9 mouse cellular contexts compared by ENCODE assay signal in the genomic region with DNA sequence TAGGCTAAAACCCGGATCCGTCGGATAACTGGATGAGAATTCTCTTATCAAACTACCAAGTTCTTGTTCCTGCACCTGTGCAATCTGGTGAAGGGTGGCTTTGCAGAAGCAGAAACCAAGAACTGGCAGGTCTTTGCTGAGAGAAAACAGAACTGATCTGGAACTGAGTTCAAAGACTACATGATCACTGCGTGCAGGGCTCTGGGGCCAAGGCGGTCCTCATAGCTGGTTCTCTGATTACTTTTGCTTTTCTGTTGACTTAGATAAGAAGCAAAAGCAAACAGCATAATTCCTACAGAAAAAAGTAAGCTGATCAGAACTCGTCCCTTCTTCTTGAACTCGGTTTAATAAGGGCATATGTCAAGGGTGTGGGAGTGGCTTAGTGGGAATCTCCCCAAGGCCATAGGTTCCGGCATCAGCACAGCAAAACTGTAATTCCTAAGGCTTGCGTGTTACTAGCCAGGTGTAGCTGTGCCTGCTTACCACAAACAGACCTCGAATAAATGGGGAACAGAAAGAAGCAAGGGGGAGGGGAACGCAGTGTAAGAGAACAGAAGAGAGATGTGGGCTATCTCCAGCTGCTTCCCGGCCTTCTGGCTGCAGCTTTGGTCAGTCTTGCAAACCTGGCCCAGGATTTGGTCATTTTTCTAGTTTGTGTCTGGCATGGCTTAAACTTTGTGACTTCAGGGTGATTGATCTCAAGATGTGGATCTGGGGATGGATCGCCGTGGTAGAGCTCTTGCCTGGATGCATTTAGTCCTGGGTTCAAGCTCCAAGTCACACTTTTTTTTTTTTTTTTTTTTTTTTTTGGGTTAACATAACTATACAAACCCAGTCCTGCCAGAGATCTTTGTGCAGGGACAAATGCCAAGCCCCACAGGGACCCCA. TPM values are rescaled to one million over a fixed set of nuclear protein-coding genes. Genes with fewer than 3 reads are reported as not detected.
DNase-seq lines count a peak whose midpoint lies in the region; ATAC-seq and TF ChIP-seq lines count a peak whose summit lies in the region.
"Had no signal": no experiment of that assay in that cellular context is flagged by ENCODE, and none has a peak within 500 bp of the region (broad histone marks: within the 10 kb centered on the region; RNA-seq: fewer than 3 reads in every experiment).

No protein-coding gene starts in this region.

- no peak overlapping the region for H3K9ac ChIP-seq in heart, embryonic 12.5 days
- no peak overlapping the region for H3K9ac ChIP-seq in kidney, embryonic 16.5 days (replicated peaks; ENCODE audit: low read length)

- 68% methylated on average over 14 of the region's 14 CpGs for WGBS in heart, embryonic 12.5 days
- WGBS in kidney, embryonic 16.5 days = 78% methylated on average over 14 of the region's 14 CpGs

- H3K4me1 ChIP-seq in heart, embryonic 12.5 days (replicated peaks) = peaks cover 10% of the 10 kb centered on the region
- no peaks in the 10 kb centered on the region for H3K4me1 ChIP-seq in kidney, embryonic 16.5 days (ENCODE audit: insufficient read depth, low read length)

- no peak for ATAC-seq in heart, embryonic 12.5 days (ENCODE audit: insufficient number of reproducible peaks, low FRiP score)
- ATAC-seq in hematopoietic stem cell, adult 5-6 weeks (replicated peaks in 1 of 2; ENCODE audit: insufficient read depth in 1 of 2, low FRiP score in 2 of 2, low TSS enrichment in 1 of 2, low read depth in 1 of 2, poor library complexity in 2 of 2, severe bottlenecking in 2 of 2) = peak; percentile 71 to 79
- no peak for ATAC-seq in kidney, embryonic 16.5 days (ENCODE audit: low FRiP score, low TSS enrichment)

- no peak for TF ChIP-seq CTCF in left cerebral cortex, adult 2 months (IDR thresholded peaks at IDR 0.05)

- no peak overlapping the region for H3K4me3 ChIP-seq in heart, embryonic 12.5 days
- no peak overlapping the region for H3K4me3 ChIP-seq in left cerebral cortex, adult 2 months
- H3K4me3 ChIP-seq in kidney, embryonic 16.5 days (ENCODE audit: low read length) = no peak overlapping the region

- intact Hi-C loops in left cerebral cortex, adult 2 months (cut with DNase I) = no loop called here

- DNase-seq in heart, adult 18-20 months = peak; percentile 28 to 45
- peak; percentile 72 to 78 for DNase-seq in B cell, adult 2 months
- DNase-seq in naive thymus-derived CD4-positive, alpha-beta T cell, adult 2 months (ENCODE audit: low read depth) = peak; percentile 55
- DNase-seq in frontal cortex, postnatal 25 days (ENCODE audit: low spot score in 2 of 2) = no peak
- no peak for DNase-seq in left cerebral cortex, adult 2 months (ENCODE audit: extremely low spot score in 1 of 2, low spot score in 2 of 2)
- DNase-seq: cerebellum, postnatal 14 days had no signal

- H3K27ac ChIP-seq in heart, embryonic 12.5 days (ENCODE audit: poor library complexity, severe bottlenecking) = no peak overlapping the region
- no peak overlapping the region; the same call in 1 of the 2 replicates for H3K27ac ChIP-seq in left cerebral cortex, adult 2 months
- no peak overlapping the region for H3K27ac ChIP-seq in kidney, embryonic 16.5 days (ENCODE audit: low read length)

- peaks cover 3% of the 10 kb centered on the region; the same call in 1 of the 2 replicates for H3K9me3 ChIP-seq in heart, embryonic 12.5 days (replicated peaks)
- H3K9me3 ChIP-seq in kidney, embryonic 16.5 days (ENCODE audit: low read length) = no peaks in the 10 kb centered on the region

- no peaks in the 10 kb centered on the region for H3K36me3 ChIP-seq in heart, embryonic 12.5 days
- no peaks in the 10 kb centered on the region for H3K36me3 ChIP-seq in kidney, embryonic 16.5 days (ENCODE audit: insufficient read depth, low read length)

- H3K4me2 ChIP-seq in heart, embryonic 12.5 days = no peak overlapping the region
- H3K4me2 ChIP-seq in kidney, embryonic 16.5 days (replicated peaks; ENCODE audit: low read depth, low read length) = no peak overlapping the region

- no peaks in the 10 kb centered on the region for H3K27me3 ChIP-seq in heart, embryonic 12.5 days (replicated peaks)
- no peaks in the 10 kb centered on the region for H3K27me3 ChIP-seq in kidney, embryonic 16.5 days (ENCODE audit: insufficient read depth, low read length)

RNA-seq across cellular contexts. Expression of a gene that starts 21.8 kb away (rescaled TPM):
- total RNA-seq in heart, adult 18-20 months (2021) = 10 to 100 TPM; 71.4 to 86.5 TPM
- polyA plus RNA-seq in heart, embryonic 12.5 days (2016; fragmentation: Nextera tagmentation; extraction: Ambion mirVana) = 27.8 and 30.2 TPM in 2 replicates
- total RNA-seq in hematopoietic stem cell, adult 5-6 weeks (2017) = 145 and 155 TPM in 2 replicates
- 10 to 100 TPM; 39.9 to 40.9 TPM for total RNA-seq in left cerebral cortex, adult 2 months (2021)
- polyA plus RNA-seq in kidney, embryonic 16.5 days (2015; fragmentation: Nextera tagmentation; extraction: Ambion mirVana) = 45.2 and 45.4 TPM in 2 replicates

Comparison
In these comparisons a context has a peak if more than half of its experiments do, and no peak if none do; other contexts are left out.
1. DNase-seq: peak in heart, adult 18-20 months (2 of 2), B cell, adult 2 months (2 of 2) and naive thymus-derived CD4-positive, alpha-beta T cell, adult 2 months (single experiment); none in frontal cortex, postnatal 25 days (0 of 2) and left cerebral cortex, adult 2 months (0 of 2).
2. ATAC-seq: peak in hematopoietic stem cell, adult 5-6 weeks (2 of 2); none in heart, embryonic 12.5 days (single experiment) and kidney, embryonic 16.5 days (single experiment).